Mouse (Mus musculus): ENCODE measurements around the gene Kcp. TPM values are rescaled to one million over a fixed set of nuclear protein-coding genes. Genes with fewer than 3 reads are reported as not detected.
A peak's percentile ranks its signal among the peaks of the same experiment; 100 is the strongest.

Gene Kcp
- total RNA-seq, 2 experiments from 2014 or later = 1.5 to 1.8 TPM

- intact Hi-C loops (cut with DNase I) = no loop called here
- no peak for DNase-seq (ENCODE audit: low spot score in 2 of 2)
These were observed 75.1 kb downstream of the Kcp start for GRCm38 (mm10) chr6:29432676-29433037.

GRCm38 (mm10) chr6:29432156-29432555 lies 75.6 kb downstream of the Kcp start:
- intact Hi-C loops (cut with DNase I) = no loop called here
- DNase-seq (ENCODE audit: low spot score in 2 of 2) = no peak

DNA sequence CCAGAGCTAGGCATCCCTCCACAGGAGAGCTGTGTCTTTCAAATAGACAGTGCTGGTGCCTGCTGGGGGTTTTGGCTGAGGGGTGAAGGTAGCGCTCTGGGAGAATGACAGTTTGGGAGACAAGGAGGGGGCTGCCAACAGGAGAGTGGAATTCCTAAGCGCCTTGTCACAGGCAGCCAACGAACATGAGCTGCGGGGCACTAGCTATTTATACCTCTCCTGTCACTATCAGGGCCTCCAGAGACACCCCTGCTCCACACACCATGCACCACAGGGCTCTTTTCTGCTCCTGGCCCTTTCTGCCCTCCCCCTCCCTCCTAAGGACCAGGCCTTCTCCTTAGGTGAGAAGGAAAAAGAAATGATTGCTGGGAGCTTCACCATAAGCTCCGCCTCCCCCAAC lies 76.3 kb downstream of the Kcp start:
- intact Hi-C loops (cut with DNase I) = no loop called here
- no peak for DNase-seq (ENCODE audit: low spot score in 2 of 2)

DNA sequence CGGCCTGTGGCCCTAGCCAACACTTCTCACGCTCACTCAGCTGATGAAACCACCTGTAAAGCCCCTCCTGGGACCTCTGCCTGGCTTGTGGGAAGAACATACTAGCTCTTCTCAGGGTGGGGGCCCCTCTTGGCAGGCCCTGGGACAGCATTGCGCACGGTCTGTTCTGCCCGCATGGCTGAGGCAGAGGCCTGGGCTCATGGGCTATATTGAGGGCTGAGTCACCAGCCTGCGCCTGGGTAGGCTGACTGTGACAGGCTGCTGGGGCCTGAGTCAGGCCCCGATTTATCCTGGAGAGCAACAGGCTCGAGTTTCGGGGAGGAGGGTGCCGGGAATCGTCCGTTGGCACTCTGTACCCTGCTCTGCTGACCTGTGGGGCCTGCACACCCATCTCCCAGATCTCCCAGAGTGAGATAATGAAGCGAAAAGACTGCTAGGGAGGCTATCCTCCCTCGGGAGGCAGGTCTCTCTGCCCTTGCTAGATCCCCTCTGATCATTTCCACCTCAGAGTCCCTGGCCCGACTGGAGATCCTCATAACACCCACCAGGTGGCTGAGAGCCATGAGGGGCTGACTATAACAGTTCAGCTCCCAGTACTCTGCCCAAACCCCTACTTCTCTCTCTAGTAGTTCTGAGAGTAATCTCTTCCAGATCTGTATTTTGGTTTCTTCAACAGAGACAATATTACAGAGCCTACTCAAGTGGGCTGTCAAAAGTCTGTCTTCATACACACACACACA lies 76.9 kb downstream of the Kcp start:
- DNase-seq (ENCODE audit: low spot score in 2 of 2) = peak in 1 of 2 experiments; percentile 26
- intact Hi-C loops (cut with DNase I) = no loop called here

GRCm38 (mm10) chr6:29428171-29428570 lies 79.6 kb downstream of the Kcp start:
- intact Hi-C loops (cut with DNase I) = no loop called here
- DNase-seq (ENCODE audit: low spot score in 2 of 2) = no peak

DNA sequence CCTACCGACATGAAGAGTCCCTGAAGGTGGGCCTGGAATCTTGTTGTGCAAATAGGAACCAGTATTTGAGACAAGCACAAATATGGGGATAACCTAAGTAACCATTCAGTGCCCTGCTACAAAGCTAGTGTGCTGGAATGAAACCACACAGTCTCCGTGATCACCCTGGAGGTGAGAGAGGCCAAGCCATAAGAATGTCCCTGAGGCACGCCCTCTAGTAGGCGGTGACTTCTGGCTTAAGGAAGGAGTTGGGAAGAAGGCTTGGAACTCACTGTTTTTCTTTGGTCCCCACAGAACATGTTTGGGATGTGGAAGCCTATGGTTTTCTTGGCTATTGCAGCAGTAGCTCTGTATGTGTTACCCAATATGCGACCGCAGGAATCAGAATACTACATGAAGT lies 81.4 kb downstream of the Kcp start:
- DNase-seq (ENCODE audit: low spot score in 2 of 2) = no peak
- intact Hi-C loops (cut with DNase I) = no loop called here

DNA sequence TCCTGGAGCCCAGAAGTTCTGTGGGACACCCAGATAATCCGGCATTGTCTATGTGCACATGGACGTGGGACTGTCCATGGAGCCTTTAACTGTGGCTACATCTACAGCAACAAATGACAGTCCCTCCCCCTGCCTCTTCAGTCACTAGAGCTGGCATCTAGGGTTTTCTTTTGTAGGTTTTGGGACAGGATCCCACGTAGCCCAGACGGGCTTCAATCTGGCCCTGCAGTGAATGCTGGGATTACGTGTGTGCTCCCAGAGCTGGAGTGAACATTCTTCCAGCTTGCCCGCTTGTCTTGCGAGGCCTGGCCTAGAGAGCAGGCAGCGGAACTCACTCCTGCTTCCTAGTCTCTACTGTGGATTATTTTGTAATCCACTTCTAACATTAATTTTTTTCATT lies 82.6 kb downstream of the Kcp start:
- DNase-seq (ENCODE audit: low spot score in 2 of 2) = no peak
- intact Hi-C loops (cut with DNase I) = no loop called here

Other genes with a start within 250 kb of the Kcp start
- 1 to 10 TPM; 6.7 to 8.4 TPM for gene Hilpda, start 235.5 kb downstream of the Kcp start, total RNA-seq (2021)
- under 1 TPM; 0.34 to 0.41 TPM for gene Fam71f2, start 228.4 kb downstream of the Kcp start, total RNA-seq (2021)
- not detected for gene Fam71f1, start 188.8 kb downstream of the Kcp start, total RNA-seq (2021)
- 10 to 100 TPM; 71.9 to 72.5 TPM for gene Calu, start 159.9 kb downstream of the Kcp start, total RNA-seq (2021)
- gene Opn1sw, start 119.5 kb downstream of the Kcp start, total RNA-seq (2021) = under 1 TPM in 1 of 2 experiments, not detected in 1; 0.32 TPM
- 10 to 100 TPM; 84.7 to 92.0 TPM for gene Ccdc136, start 111.6 kb downstream of the Kcp start, total RNA-seq (2021)
- gene Flnc, start 74.7 kb downstream of the Kcp start, total RNA-seq (2021) = 1 to 10 TPM; 1.5 to 1.6 TPM
- 100 to 1,000 TPM; 250 to 257 TPM for gene Atp6v1f, start 40.2 kb downstream of the Kcp start, total RNA-seq (2021)
- gene Atp6v1fnb, start 36.5 kb downstream of the Kcp start, total RNA-seq (2021) = under 1 TPM in 1 of 2 experiments, not detected in 1; 0.53 TPM
- 1 to 10 TPM; 4.7 to 5.4 TPM for gene Irf5, start 18.7 kb upstream of the Kcp start, total RNA-seq (2021)
- gene Tnpo3, start 101.9 kb upstream of the Kcp start, total RNA-seq (2021) = 10 to 100 TPM; 68.5 to 69.5 TPM
- gene Tspan33, start 186.3 kb upstream of the Kcp start, total RNA-seq (2021) = 10 to 100 TPM; 30.4 to 32.0 TPM
- 1 to 10 TPM; 9.5 to 9.8 TPM for gene Smo, start 227.6 kb upstream of the Kcp start, total RNA-seq (2021)